9 mouse cellular contexts compared by ENCODE assay signal in the genomic region with DNA sequence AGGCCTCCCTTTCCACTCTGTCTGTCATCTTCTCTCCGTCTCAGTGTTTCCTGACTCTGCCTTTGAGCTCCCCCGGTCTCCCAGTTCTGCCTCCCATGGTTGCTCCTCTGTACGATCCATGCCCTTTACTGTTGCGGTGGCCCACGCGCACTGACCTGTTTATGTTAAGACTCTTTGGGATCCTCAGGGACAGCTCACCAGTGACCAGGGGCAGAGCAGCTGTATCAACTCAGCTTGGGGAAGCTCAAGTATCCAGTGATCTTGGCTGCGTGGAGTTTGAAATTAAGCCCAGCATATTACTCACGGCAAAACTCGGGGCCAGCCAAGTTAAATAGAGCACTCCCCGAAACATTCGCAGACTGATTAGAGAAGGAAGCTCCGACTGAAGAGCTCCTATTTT.
DNase-seq lines count a peak whose midpoint lies in the region; ATAC-seq and TF ChIP-seq lines count a peak whose summit lies in the region.
"Had no signal": no experiment of that assay in that cellular context is flagged by ENCODE, and none has a peak within 500 bp of the region (broad histone marks: within the 10 kb centered on the region; RNA-seq: fewer than 3 reads in every experiment).

No protein-coding gene starts in this region.

- H3K36me3 ChIP-seq in testis, adult 2 months (ENCODE audit: control insufficient read depth, insufficient read depth, low read length) = no peaks in the 10 kb centered on the region
- no peaks in the 10 kb centered on the region for H3K36me3 ChIP-seq in lung, postnatal 0 days (ENCODE audit: insufficient read depth, low read length)

- peak; percentile 49 for ATAC-seq in lung, postnatal 0 days

- no peak for TF ChIP-seq CTCF in testis, adult 2 months (IDR thresholded peaks at IDR 0.05; ENCODE audit: control insufficient read depth, insufficient read depth, insufficient replicate concordance, low read depth, low read length)
- TF ChIP-seq CTCF in lung, postnatal 0 days (IDR thresholded peaks at IDR 0.05) = no peak

- no peak overlapping the region for H3K4me2 ChIP-seq in lung, postnatal 0 days (replicated peaks; ENCODE audit: low read depth, low read length)

- TF ChIP-seq EP300 in lung, postnatal 0 days (IDR thresholded peaks at IDR 0.05) = no peak

- H3K4me1 ChIP-seq in testis, adult 2 months (ENCODE audit: control insufficient read depth, insufficient read depth, low read length) = peaks cover 3% of the 10 kb centered on the region
- H3K4me1 ChIP-seq in lung, postnatal 0 days (ENCODE audit: insufficient read depth, low read depth, low read length) = no peaks in the 10 kb centered on the region

- intact Hi-C loops in heart, postnatal 25 days (cut with DNase I) = no loop called here
- intact Hi-C loops in left cerebral cortex, postnatal 10 days (cut with DNase I) = no loop called here

- WGBS in lung, postnatal 0 days = 58% methylated on average over 12 of the region's 12 CpGs

- no peaks in the 10 kb centered on the region for H3K27me3 ChIP-seq in testis, adult 2 months (ENCODE audit: control insufficient read depth, insufficient read depth, low read length)
- no peaks in the 10 kb centered on the region for H3K27me3 ChIP-seq in lung, postnatal 0 days (replicated peaks; ENCODE audit: insufficient read depth, low read length)

- peak overlapping the region; percentile 17 for H3K4me3 ChIP-seq in testis, adult 2 months (ENCODE audit: control insufficient read depth, low read depth, low read length)
- H3K4me3 ChIP-seq in lung, postnatal 0 days (ENCODE audit: low read depth, low read length) = no peak overlapping the region
- H3K4me3 ChIP-seq: erythroblast, embryonic 14.5 days had no signal

- TF ChIP-seq POLR2A in testis, adult 2 months (IDR thresholded peaks at IDR 0.05; ENCODE audit: control insufficient read depth, low read depth, low read length) = no peak

- no peaks in the 10 kb centered on the region for H3K9me3 ChIP-seq in lung, postnatal 0 days (ENCODE audit: low read length)

- DNase-seq in testis, postnatal 10 days (ENCODE audit: low spot score) = no peak
- peak; percentile 76 for DNase-seq in heart, postnatal 25 days (ENCODE audit: low spot score)
- peak; percentile 68 for DNase-seq in lung, postnatal 0 days (ENCODE audit: low spot score)
- DNase-seq in urinary bladder, postnatal 36 days (ENCODE audit: low spot score in 2 of 2) = peak; percentile 51 to 74
- no peak for DNase-seq in left cerebral cortex, postnatal 10 days (ENCODE audit: extremely low spot score in 1 of 2, low spot score in 2 of 2)
- no peak for DNase-seq in adrenal gland, postnatal 25 days
- no peak for DNase-seq in cerebellum, postnatal 36 days

- H3K9ac ChIP-seq in lung, postnatal 0 days (replicated peaks; ENCODE audit: low read depth) = no peak overlapping the region

- H3K27ac ChIP-seq in testis, adult 2 months (ENCODE audit: control insufficient read depth, insufficient read depth, low read depth, low read length) = no peak overlapping the region
- no peak overlapping the region for H3K27ac ChIP-seq in lung, postnatal 0 days (ENCODE audit: low read length)

Comparison
In these comparisons a context has a peak if more than half of its experiments do, and no peak if none do; other contexts are left out.
1. DNase-seq: peak in heart, postnatal 25 days (single experiment), lung, postnatal 0 days (single experiment) and urinary bladder, postnatal 36 days (2 of 2); none in testis, postnatal 10 days (single experiment), left cerebral cortex, postnatal 10 days (0 of 2), adrenal gland, postnatal 25 days (single experiment) and cerebellum, postnatal 36 days (0 of 2).